Mouse (Mus musculus) cortical plate, adult 2 months (tissue): ENCODE measurements around the gene Sipa1.

Source experiments
- CTCF ChIP-seq: fragments of 200-500 bp; IDR thresholded peaks from 2 replicates; pipeline ENCODE4 v1.5.1; 2011; ENCODE audit warnings: mild to moderate bottlenecking, control low read depth, low read length; ENCODE audit not compliant: insufficient read depth; ENCODE audit errors: extremely low read depth
- POLR2A ChIP-seq: fragments of 200-500 bp; IDR thresholded peaks from 2 replicates; pipeline ENCODE4 v1.6.1; 2011; ENCODE audit warnings: mild to moderate bottlenecking, low read length, control low read depth; ENCODE audit not compliant: insufficient read depth; ENCODE audit errors: extremely low read depth

- TF ChIP-seq POLR2A = no peak
- TF ChIP-seq CTCF = no peak
Measured at GRCm38 (mm10) chr19:5641641-5642040, 21.9 kb downstream of the Sipa1 start.
